Mouse (Mus musculus) left cerebral cortex, postnatal 36 days (tissue): ENCODE data around the gene Bst2. TPM values are rescaled to one million over a fixed set of nuclear protein-coding genes. Genes with fewer than 3 reads are reported as not detected.

Experiments
- DNase-seq, 2 experiments: peaks; one replicate each; pipeline ENCODE4 v3.0.0; 2021 to 2022; ENCODE audit warnings: low spot score in 2 of 2, mixed read lengths in 1 of 2
- intact Hi-C: fragments of 180-260 bp; cut with DNase I; formaldehyde crosslinking; loops from one replicate; pipeline ENCODE4 v1.15.1; 2025
- total RNA-seq, 2 experiments: library from RNA; stranded (reverse); gene quantifications; 2 replicates each; pipeline ENCODE4 v1.2.3; 2021

Gene Bst2
- total RNA-seq, result 1 to 10 TPM; 3.5 to 4.8 TPM

DNA sequence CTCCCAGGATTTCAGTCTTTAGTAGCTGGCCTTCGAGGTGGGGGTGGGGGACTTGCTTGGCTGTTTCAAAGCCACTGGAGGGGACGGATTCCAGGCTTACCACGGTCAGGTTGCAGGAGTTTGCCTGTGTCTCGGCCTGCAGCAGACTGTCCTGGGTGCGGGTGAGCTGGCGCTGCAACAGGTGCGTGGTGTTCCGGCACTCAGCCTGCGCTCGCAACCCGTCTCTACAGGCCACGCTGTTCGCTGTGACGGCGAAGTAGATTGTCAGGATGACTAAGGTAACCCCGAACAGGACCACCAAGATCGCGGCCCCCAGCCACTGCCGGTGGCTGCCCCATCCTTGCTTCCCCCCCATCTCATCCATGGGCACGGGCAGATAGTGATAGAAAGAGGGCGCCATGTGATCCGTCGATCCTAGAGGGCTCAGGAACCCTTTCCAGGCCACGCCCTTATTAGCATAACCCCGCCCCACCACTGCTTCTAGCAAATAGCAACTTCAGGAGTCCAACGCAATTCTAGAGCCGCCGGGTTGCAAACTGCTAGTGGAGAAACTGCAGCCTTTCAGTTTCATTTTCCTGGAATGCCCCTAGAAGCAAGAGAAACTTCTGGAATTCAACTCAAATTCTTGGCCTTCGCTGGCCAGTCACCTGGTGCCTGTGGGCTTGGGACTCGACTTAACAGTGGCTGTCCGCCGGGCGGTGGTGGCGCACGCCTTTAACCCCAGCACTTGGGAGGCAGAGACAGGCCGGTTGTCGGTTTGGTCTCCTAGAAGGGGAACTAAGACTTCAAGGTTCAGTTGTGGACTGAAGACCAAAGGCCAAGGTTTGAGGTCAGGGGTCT is at the start of gene Bst2:
Gene Bst2, minus strand, starts transcription at position 429 of the 840 bp plus-strand sequence.
- peak in 1 of 2 experiments; percentile 32 for DNase-seq
- intact Hi-C loops, result no loop called here

DNA sequence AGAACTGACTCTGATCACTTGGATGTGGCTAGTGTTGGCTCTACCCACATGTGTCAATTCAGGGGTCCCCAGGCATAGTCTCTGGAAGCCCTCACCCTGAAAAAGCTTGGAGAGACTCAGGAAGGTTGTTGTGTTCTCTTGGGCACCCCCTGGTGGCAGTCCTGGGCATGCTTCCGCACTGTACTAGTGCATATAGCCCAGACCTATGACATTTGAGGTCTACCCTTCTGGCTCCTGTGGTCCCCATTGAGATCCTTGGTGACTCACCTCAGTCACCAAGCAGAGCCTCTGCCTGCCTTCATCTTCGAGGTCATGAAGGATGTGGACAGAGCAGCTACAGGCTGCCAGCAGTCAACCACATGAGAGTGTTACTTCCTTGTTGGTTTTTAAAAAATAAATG is 49.6 kb upstream of the Bst2 start:
- intact Hi-C loops, result no loop called here
- no peak for DNase-seq

DNA sequence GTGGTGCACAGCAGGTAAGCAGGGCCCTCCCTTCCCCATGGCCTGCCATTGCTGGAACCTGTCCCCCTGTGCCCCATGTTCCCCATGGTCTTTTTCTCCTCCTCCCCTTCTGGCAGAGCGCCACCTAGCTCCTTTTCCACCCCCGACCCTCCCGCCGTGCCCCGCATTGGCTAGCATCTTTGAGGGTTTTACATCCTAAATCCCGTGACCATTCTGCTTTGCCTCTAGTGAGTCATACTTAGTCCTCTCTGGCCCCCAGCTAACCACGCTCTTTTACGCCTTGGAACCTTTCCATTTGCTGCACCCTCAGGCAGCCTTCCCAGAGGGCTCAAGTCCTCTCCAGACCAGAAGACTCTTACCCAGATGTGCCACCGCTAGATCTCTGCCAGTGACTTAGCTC is 42.9 kb upstream of the Bst2 start:
- DNase-seq, result no peak
- intact Hi-C loops, result no loop called here

DNA sequence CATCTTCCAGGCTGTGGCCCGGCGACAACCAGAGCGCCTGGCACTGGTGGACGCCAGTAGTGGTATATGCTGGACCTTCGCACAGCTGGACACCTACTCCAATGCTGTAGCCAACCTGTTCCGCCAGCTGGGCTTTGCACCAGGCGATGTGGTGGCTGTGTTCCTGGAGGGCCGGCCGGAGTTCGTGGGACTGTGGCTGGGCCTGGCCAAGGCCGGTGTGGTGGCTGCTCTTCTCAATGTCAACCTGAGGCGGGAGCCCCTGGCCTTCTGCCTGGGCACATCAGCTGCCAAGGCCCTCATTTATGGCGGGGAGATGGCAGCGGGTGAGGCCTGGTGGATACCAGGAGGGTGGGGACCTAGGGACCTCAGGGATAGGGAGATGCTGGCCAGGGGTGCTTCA is 42.2 kb upstream of the Bst2 start:
- intact Hi-C loops, result no loop called here
- no peak for DNase-seq

DNA sequence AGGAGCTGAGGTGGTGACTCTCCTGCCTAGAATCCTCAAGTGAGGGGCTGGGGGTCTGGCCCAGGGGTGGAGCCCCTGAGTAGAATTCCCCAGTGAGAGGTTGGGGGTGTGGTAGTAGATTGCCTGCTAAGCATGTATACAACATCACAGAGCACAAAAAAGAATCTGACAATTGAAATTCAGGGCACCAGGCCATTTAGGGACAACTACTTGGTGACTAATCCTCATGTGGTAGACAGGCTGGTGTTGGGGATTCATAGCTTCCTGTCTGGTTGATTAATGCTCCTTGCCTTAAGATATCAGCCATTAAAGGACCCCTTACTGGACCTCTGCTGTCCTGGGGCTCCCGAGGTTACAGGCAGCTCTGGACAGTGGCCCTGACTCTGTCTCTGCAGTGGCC is 41.8 kb upstream of the Bst2 start:
- DNase-seq, result no peak
- intact Hi-C loops, result no loop called here

DNA sequence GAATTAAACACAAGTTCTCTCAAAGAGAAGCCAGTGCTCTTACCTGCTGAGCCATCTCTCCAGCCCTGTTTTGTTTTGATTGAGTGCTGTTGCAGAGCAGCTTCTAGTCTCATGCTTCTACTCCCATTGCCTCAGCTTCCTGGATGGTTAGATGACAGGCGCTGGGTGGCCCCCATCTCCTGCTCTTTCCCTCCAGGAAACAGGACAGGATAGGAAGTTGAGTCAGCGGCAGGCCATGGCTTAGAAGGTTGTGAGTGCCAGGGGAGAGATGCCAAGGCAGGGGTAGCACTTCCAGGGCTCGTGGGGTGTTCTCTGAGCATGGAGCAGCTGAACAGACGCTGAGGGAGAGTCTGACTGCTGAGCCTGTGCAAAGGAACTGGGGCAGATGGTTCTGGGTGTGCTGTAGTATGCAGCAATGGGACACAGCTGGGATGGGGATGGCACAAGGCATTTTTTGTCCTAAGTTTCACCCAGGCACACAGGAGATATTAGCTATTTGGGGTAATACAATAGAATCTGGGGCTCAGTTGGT is 40.7 kb upstream of the Bst2 start:
- intact Hi-C loops, result no loop called here
- DNase-seq, result no peak

DNA sequence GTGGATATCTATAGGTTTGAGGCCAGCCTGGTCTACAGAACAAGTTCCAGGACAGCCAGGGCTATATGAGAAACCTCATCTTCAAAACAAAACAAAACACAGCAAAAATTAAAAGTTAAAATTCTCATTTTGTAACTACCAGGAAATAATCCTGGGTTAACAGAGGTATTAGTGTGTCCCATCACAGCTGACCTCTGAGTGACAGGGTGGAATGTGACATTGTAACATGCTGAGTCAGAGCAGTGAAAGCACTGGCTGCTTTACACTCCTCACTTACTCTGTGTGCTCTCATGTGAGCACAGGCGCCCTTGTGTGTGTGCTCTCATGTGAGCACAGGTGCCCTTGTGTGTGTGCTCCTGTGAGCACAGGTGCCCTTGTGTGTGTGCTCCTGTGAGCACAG is 37.8 kb upstream of the Bst2 start:
- DNase-seq, result no peak
- intact Hi-C loops, result no loop called here

DNA sequence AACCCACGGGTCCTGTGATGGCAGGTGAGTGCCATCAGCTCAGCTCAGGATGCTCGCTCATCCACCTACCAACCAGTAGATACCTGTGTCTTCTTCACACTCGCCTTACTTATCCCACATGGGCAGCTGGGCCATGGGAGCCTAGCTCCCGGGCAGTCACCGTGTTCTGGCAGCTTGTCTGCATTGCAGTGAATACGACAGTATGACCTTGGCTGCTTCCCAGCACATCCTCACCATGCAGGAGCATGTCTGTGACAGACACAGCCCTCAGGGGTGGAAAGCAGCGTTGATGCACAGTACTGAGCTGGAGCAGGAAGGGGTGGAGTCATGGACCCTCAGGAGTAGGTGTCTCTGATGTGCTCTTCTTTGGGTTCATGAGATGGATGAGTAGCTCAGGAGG is 37.2 kb upstream of the Bst2 start:
- intact Hi-C loops, result no loop called here
- no peak for DNase-seq

DNA sequence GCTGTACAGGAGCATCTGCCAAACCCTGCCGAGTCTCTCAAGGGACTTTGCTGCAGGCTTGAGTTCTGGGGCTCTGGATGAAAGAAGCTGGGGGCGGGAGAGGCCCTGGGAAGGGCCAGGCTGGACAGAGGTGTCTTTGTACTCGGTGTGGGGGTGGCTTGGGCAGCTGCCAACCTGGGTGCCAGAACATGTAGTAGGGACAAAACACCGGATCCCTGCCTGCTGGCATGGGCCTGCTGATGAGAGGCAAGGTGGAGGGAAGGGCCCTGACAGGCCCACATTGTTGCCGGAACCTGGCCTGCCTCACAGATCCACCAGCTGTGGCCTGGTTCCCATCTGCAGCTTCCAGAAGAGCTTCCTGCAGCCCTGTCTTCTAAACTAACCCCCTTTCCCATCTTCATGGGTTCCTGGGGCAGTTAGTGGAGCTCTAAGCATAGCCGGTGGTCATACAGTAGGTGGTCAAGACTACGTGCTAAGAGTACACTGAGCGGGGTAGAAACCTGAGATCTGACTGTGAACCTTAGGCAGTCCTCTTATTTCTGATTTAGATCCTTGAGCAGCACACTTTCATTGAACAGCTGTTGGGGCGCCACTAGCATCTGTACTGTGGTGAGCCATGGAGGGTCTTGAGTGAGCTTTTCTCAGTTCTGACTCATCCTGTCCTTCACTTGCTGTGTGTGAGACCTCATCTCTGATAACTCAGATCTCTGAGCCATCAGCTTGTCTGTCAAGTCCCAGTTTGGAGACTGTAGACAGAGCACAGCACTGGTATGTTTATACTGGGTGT is 35.8 kb upstream of the Bst2 start:
- intact Hi-C loops, result no loop called here
- DNase-seq, result peak; percentile 68 to 75

DNA sequence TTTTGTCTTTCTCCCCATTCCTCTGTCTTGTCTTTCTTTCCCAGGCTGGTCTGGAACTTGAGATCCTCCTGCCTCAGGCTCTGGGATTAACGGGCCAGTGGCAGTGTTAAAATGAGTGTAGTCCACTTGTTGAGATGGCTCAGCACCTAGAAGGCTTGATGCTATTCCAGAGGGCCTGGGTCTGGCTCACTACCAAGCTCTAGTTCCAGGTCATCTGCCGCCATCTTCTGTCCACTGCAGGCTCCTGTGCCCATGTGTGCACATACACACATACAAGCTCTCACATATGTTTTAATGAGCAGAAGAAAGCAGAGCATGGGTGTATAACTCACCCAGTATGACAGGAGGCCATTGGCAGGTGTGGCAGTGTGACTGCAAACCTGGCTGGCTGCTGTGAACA is 34.8 kb upstream of the Bst2 start:
- intact Hi-C loops, result no loop called here
- no peak for DNase-seq

DNA sequence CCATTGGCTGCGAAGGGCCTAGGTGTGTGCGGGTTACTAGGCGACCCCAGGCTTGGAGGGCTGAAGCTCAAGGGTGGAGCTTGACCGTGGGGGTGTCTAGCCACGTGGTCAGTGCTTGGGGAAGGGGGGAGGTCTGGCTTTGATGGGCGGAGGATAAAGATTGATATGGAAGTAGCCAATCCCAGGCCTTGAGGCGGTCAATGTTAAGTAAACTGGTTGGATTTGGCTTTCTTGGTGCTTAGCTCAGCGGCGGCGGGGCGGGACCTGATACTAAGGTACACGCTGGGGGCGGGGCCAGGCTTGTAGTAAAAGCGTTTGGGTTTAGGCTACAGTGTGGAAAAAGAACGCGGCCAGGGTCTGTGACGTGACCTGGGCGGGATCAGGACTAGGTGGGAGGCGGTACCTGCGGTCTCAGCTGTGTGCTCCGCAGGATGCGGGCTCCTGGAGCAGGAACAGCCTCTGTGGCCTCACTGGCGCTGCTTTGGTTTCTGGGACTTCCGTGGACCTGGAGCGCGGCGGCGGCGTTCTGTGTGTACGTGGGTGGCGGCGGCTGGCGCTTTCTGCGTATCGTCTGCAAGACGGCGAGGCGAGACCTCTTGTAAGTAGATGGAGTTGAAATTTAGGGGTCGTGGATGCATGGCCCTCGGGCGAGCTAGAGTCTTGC is 33.2 kb upstream of the Bst2 start:
- intact Hi-C loops, result no loop called here
- peak; percentile 94 to 96 for DNase-seq

DNA sequence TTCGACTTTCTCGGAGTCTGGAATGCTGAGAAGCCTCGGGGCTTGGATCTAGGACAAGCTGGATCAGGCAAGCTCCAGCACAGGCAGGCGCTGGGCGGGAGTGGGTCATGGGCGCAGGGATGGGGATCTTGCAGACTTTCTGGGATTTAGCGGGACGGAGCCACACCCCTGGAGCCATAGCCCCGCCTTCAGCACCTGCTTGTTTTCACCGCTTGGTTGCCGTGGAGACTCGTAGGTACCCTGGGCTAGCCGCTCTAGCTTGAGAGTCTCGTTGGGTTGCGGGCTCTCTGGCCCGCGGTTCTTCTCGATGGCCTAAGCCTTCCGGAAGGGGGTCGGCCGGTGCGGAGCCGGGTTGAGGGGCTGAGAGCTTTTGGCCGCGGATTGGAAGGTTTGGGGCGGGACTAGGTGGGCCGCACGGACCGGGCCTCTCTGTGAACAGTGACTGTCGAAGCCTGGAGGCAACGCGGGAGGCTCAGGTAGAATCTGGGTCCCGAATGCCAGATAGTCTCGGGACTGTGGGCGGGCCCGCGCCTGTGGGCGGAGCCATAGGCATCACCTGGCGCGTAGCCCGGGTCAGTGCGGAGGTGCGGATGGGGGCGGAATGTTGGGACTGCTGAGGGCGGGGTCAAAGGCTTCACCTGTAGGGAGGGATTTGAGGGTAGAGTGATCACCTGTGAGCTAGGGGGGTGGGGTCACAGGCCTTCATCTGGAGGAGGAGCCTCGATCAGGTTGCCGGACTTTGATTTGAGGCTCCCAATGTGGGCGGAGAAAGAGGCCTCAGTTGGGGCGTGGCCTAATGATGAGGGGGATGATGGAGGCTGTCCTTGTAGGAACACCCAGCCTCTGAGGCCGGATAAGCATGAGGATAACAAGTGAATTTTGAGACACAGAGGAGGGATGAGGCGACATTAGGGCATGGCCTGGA is 32.4 kb upstream of the Bst2 start:
- peak; percentile 91 to 93 for DNase-seq
- intact Hi-C loops, result loop anchor here (2.0 kb wide), 1 partner anchor 23 kb away; the partner anchor contains the start of gene Pgls

DNA sequence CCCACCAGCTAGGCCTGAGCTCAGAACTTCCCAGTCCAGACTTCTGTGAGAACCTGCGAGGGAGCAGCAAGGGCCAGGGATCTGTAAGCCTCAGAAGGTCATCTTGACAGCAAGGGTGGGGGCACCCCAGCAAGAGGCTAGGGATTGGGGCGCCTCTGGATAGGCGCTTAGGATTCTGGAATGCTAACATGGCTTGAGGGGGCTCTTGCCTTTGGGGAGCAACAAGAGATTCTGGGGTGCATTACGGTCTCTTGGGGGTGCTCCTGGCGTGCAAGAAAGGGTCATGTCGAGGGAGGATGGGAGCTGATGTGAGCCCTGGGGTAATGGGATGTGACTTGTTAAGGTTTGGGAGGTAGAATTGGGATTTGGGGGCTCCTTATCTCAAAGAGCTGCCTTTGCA is 31.7 kb upstream of the Bst2 start:
- DNase-seq, result no peak
- intact Hi-C loops, result loop anchor here (2.0 kb wide), 1 partner anchor 24 kb away; the partner anchor contains the start of gene Pgls

DNA sequence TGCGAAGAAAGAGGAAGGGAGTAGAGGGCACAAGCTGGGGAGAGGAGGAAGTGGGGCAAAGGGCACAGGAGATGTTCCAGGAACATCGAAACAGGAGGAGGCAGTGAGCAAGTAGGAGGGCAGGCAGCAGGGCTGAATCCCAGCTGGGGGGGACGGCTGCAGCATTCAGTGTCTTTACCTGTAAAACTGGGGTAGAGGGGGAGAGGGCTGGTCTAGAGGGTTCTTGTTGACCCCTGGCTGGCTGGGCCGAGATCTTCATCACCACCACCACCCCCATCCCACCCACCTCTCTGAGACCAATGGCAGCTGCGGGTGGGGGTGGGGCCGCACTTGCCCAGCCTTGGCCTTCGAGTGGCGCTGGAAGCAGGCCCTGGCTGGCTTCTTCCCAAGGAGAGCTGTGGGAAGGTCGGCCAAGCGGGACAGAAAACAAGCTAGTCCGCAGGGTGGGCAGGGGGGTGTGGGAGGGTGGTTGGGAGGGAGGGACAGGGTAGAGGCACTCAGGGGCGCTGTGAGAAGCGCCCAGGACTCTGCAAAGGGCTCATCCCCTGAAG is 31.2 kb upstream of the Bst2 start, which contains the start of gene Slc27a1:
Gene Slc27a1, plus strand, starts transcription at position 496 of the 551 bp plus-strand sequence.
- peak; percentile 50 to 52 for DNase-seq

DNA sequence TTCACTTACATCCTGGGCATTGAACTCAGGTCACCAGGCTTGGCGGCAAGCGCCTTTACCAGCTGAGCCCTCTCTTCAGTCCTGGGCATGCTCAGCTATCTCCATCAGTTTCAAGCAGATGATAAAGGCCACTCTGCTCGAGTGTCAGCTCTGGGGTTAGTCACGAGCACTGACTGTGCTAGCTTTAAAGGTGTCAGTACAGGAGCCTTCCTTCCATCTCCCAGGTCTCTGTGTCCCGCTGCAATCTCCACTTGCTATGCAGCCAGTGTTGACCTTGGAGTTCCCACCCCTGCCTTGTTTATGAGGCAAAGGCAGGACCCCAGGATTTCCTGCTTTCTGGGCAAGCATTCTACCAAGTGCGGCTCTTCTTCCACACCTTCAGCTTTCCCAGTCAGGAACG is 30.3 kb upstream of the Bst2 start:
- no peak for DNase-seq
- intact Hi-C loops, result no loop called here

More for the DNA sequence above, 31.2 kb upstream of the Bst2 start, which contains the start of gene Slc27a1:
- intact Hi-C loops, result loop anchor here (2.0 kb wide), 1 partner anchor 24 kb away; the partner anchor contains the start of gene Pgls

DNA sequence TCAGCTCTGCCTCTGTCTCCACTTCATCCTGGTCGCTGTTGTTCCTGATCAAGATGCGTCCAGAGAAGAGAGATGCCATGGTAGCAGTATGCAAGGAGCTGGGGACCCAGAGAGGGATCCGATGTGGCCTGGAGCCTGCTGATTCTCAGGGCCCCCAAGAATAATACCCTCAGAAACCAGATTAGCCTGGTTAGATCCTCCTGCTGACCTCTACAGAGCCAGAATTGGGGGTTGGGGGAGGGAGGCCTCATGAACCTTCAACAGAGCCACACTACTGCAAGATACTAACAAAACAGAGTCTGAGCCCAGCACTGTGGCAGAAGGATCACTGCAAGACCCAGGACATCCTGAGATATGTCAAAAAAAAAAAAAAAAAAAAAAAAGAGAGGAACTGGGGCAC is 29.2 kb upstream of the Bst2 start, which contains the start of gene Nxnl1:
Gene Nxnl1, minus strand, starts transcription at position 101 of the 400 bp plus-strand sequence.
- intact Hi-C loops, result no loop called here
- no peak for DNase-seq

DNA sequence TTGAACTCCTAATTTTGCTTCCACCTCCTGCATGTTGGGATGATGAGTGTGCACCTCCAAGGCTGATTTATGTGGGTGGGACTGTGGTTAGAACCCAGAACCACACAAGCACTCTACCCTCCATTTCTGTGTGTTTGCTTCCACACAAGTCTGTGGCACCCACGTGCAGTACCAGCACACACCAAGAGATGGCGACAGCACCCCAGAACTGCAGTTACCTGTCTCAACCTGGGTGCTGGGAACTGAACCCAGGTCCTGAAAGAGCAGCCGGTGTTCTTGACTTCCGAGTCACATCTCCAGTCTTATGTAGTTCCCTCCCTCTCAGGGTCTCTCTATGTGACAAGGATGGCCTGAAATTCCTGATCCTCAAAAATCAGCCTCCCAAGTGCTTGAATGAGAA is 26.7 kb upstream of the Bst2 start:
- intact Hi-C loops, result loop anchor here (2.0 kb wide), 1 partner anchor 33 kb away; the partner anchor contains the start of gene Fam129c
- DNase-seq, result no peak

DNA sequence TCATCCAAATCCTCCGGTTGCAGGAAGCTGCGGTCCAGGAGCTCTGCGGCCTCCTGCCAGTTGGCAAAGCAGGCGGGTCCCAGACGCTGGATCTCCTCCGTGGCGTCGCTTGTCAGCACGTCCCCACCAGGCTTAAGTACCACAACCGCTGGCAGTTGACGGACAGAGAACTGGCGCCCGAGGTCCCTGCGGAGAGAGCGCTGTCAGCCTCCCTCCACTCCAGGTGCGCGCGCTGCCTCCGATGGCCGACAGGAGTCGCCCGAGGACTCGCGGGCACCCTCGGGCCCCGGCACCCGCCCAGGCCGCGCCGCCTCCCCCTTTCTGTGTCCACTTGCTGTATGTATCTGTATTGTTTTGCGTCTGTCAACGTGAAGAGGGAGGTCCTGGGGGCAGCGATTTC is 25.5 kb upstream of the Bst2 start:
- intact Hi-C loops, result loop anchor here (2.0 kb wide), 1 partner anchor 34 kb away; the partner anchor contains the start of gene Fam129c
- peak; percentile 65 to 67 for DNase-seq
